Mouse (Mus musculus) myocyte (in vitro differentiated cells): ENCODE measurements around the gene Rfx4. TPM values are rescaled to one million over a fixed set of nuclear protein-coding genes. Genes with fewer than 3 reads are reported as not detected.

Experiments used
- H3K27me3 ChIP-seq: one replicate; pipeline ENCODE4 v1.6.1; 2011; ENCODE audit not compliant: control insufficient read depth, insufficient read depth, insufficient read length
- H3K36me3 ChIP-seq: one replicate; pipeline ENCODE4 v1.6.1; 2011; ENCODE audit not compliant: control insufficient read depth, insufficient read depth
- H3K4me2 ChIP-seq: one replicate; pipeline ENCODE4 v1.6.1; 2011; ENCODE audit warnings: low read depth, control low read depth
- H3K4me3 ChIP-seq: one replicate; pipeline ENCODE4 v1.5.1; 2011; ENCODE audit warnings: mild to moderate bottlenecking, control low read depth, moderate library complexity
- H3K79me2 ChIP-seq: one replicate; pipeline ENCODE4 v1.6.1; 2011; ENCODE audit not compliant: control insufficient read depth, insufficient read depth
- H3ac ChIP-seq: one replicate; pipeline ENCODE4 v1.6.1; 2011; ENCODE audit not compliant: control insufficient read depth, insufficient read length
- CEBPB ChIP-seq: IDR thresholded peaks from 2 replicates; pipeline ENCODE4 v1.6.1; 2011; ENCODE audit warnings: mild to moderate bottlenecking, moderate library complexity; ENCODE audit not compliant: poor library complexity, insufficient read depth, severe bottlenecking
- E2F4 ChIP-seq: IDR thresholded peaks from one replicate; pipeline ENCODE4 v1.6.1; 2011; ENCODE audit warnings: mild to moderate bottlenecking, control low read depth, moderate library complexity; ENCODE audit not compliant: insufficient read depth
- MAX ChIP-seq: IDR thresholded peaks from one replicate; pipeline ENCODE4 v1.6.1; 2011; ENCODE audit warnings: low read depth, mild to moderate bottlenecking, control low read depth
- MYOG ChIP-seq, 3 experiments: IDR thresholded peaks; one replicate each; pipeline ENCODE4 v1.6.1; 2011; ENCODE audit warnings: control low read depth in 2 of 3, low read depth in 2 of 3, mild to moderate bottlenecking in 2 of 3; ENCODE audit not compliant: insufficient read length in 2 of 3, control insufficient read depth in 1 of 3, insufficient read depth in 1 of 3
- POLR2A ChIP-seq: IDR thresholded peaks from one replicate; pipeline ENCODE4 v1.6.1; 2011; ENCODE audit warnings: low read depth, mild to moderate bottlenecking, control low read depth, moderate library complexity; ENCODE audit not compliant: insufficient read length
- POLR2AphosphoS2 ChIP-seq: IDR thresholded peaks from one replicate; pipeline ENCODE4 v1.6.1; 2011; ENCODE audit warnings: low read depth, control low read depth; ENCODE audit not compliant: insufficient read length
- REST ChIP-seq: IDR thresholded peaks from one replicate; pipeline ENCODE4 v1.6.1; 2011; ENCODE audit warnings: mild to moderate bottlenecking, control low read depth, moderate library complexity; ENCODE audit not compliant: insufficient read depth, insufficient read length
- SRF ChIP-seq: IDR thresholded peaks from one replicate; pipeline ENCODE4 v1.6.1; 2011; ENCODE audit warnings: low read depth; ENCODE audit not compliant: control insufficient read depth, insufficient read length
- TCF12 ChIP-seq: IDR thresholded peaks from one replicate; pipeline ENCODE4 v1.6.1; 2011; ENCODE audit warnings: mild to moderate bottlenecking, control low read depth; ENCODE audit not compliant: poor library complexity, insufficient read depth, severe bottlenecking
- TCF3 ChIP-seq: IDR thresholded peaks from one replicate; pipeline ENCODE4 v1.6.1; 2011; ENCODE audit warnings: low read depth, control low read depth; ENCODE audit not compliant: insufficient read length
- polyA plus RNA-seq: library from polyadenylated mRNA; unstranded; fragments of >200 nt; fragmentation: generic; extraction: Trizol; gene quantifications from one replicate; pipeline ENCODE4 v1.2.1, GENCODE M21; 2012; ENCODE audit warnings: missing spikeins

The Rfx4 gene
- polyA plus RNA-seq, 1 experiment = 0.12 TPM

- Histone ChIP-seq H3ac (no peak overlapping the region), H3K4me3 (no peak overlapping the region), H3K79me2 (no peaks in the 10 kb centered on the region), H3K4me2 (no peak overlapping the region), H3K27me3 (peaks cover 46% of the 10 kb centered on the region), H3K36me3 (no peaks in the 10 kb centered on the region)
- TF ChIP-seq POLR2A (no peak), POLR2AphosphoS2 (no peak), MYOG (IDR thresholded peaks at IDR 0.05; ENCODE audit: control insufficient read depth in 1 of 3, insufficient read depth in 1 of 3, insufficient read length in 2 of 3, low read depth in 2 of 3) (no peak), REST (no peak), TCF12 (no peak), MAX (no peak), CEBPB (no peak), SRF (no peak), TCF3 (no peak)
These were observed 3.8 kb downstream of the Rfx4 start for GRCm38 (mm10) chr10:84759511-84760117.

- Histone ChIP-seq H3K4me2 (no peak overlapping the region), H3K36me3 (no peaks in the 10 kb centered on the region), H3K79me2 (no peaks in the 10 kb centered on the region), H3K4me3 (no peak overlapping the region), H3ac (no peak overlapping the region), H3K27me3 (peaks cover 38% of the 10 kb centered on the region)
- TF ChIP-seq MYOG (IDR thresholded peaks at IDR 0.05; ENCODE audit: control insufficient read depth in 1 of 3, insufficient read depth in 1 of 3, insufficient read length in 2 of 3, low read depth in 2 of 3) = no peak
- no peak for TF ChIP-seq REST
- TF ChIP-seq SRF = no peak
- no peak for TF ChIP-seq TCF3
These were observed 4.6 kb downstream of the Rfx4 start for GRCm38 (mm10) chr10:84760118-84761111.

GRCm38 (mm10) chr10:84768766-84769165, 12.9 kb downstream of the Rfx4 start:
- H3K36me3 ChIP-seq = no peaks in the 10 kb centered on the region
- H3K4me2 ChIP-seq = no peak overlapping the region
- H3K27me3 ChIP-seq = peaks cover 14% of the 10 kb centered on the region
- no peaks in the 10 kb centered on the region for H3K79me2 ChIP-seq
- no peak overlapping the region for H3K4me3 ChIP-seq
- TF ChIP-seq TCF12 (no peak), E2F4 (no peak), TCF3 (no peak), MYOG (IDR thresholded peaks at IDR 0.05; ENCODE audit: control insufficient read depth in 1 of 3, insufficient read depth in 1 of 3, insufficient read length in 2 of 3, low read depth in 2 of 3) (no peak), REST (no peak), SRF (no peak), CEBPB (no peak)
- H3ac ChIP-seq = no peak overlapping the region

- TF ChIP-seq CEBPB (peak; percentile 70; the same call in 1 of the 2 replicates), E2F4 (no peak), MYOG (IDR thresholded peaks at IDR 0.05; ENCODE audit: control insufficient read depth in 1 of 3, insufficient read depth in 1 of 3, insufficient read length in 2 of 3, low read depth in 2 of 3) (peak in 1 of 3 experiments; percentile 23)
- H3K36me3 ChIP-seq = no peaks in the 10 kb centered on the region
- H3ac ChIP-seq = no peak overlapping the region
- H3K4me3 ChIP-seq = no peak overlapping the region
- no peaks in the 10 kb centered on the region for H3K79me2 ChIP-seq
- H3K4me2 ChIP-seq = peak overlapping the region; percentile 15
- H3K27me3 ChIP-seq = no peaks in the 10 kb centered on the region
These were observed 16.7 kb downstream of the Rfx4 start for GRCm38 (mm10) chr10:84772380-84773130.

GRCm38 (mm10) chr10:84773889-84774288, 18.0 kb downstream of the Rfx4 start:
- Histone ChIP-seq H3K27me3 (no peaks in the 10 kb centered on the region), H3K36me3 (no peaks in the 10 kb centered on the region), H3K4me2 (peak overlapping the region; percentile 59), H3K4me3 (no peak overlapping the region), H3K79me2 (no peaks in the 10 kb centered on the region), H3ac (no peak overlapping the region)
- TF ChIP-seq MYOG (IDR thresholded peaks at IDR 0.05; ENCODE audit: control insufficient read depth in 1 of 3, insufficient read depth in 1 of 3, insufficient read length in 2 of 3, low read depth in 2 of 3) (peak in 1 of 3 experiments; percentile 74), REST (no peak), POLR2AphosphoS2 (no peak)
